Mouse (Mus musculus): ENCODE data around the gene 4930595D18Rik. TPM values are rescaled to one million over a fixed set of nuclear protein-coding genes. Genes with fewer than 3 reads are reported as not detected.

The 4930595D18Rik gene
- total and polyA plus RNA-seq, 3 experiments: 0.35 TPM; not detected in 2

- H3K4me3 ChIP-seq (ENCODE audit: control insufficient read depth in 1 of 2, insufficient read depth in 1 of 2, low read depth in 2 of 2, low read length in 2 of 2): no peak overlapping the region
- no peak for TF ChIP-seq ZKSCAN1 (IDR thresholded peaks at IDR 0.05; ENCODE audit: low read depth, low read length)
- TF ChIP-seq MYC (IDR thresholded peaks at IDR 0.05; ENCODE audit: low read depth, low read length): no peak
- no peak for TF ChIP-seq POLR2AphosphoS5 (IDR thresholded peaks at IDR 0.05; ENCODE audit: borderline replicate concordance, low read depth, low read length)
- TF ChIP-seq MAX (IDR thresholded peaks at IDR 0.05; ENCODE audit: low read length): no peak
- no peak for TF ChIP-seq POLR2A (IDR thresholded peaks at IDR 0.05; ENCODE audit: control insufficient read depth in 1 of 2, insufficient read depth in 1 of 2, low read depth in 1 of 2, low read length in 2 of 2, poor library complexity in 1 of 2)
- no peak for TF ChIP-seq HCFC1 (IDR thresholded peaks at IDR 0.05; ENCODE audit: low read depth, low read length)
- TF ChIP-seq EP300 (IDR thresholded peaks at IDR 0.05; ENCODE audit: low read depth in 1 of 2, low read length in 2 of 2): no peak
- no peak for TF ChIP-seq UBTF (IDR thresholded peaks at IDR 0.05; ENCODE audit: borderline replicate concordance, insufficient read depth, low read depth, low read length)
- TF ChIP-seq USF2 (IDR thresholded peaks at IDR 0.05; ENCODE audit: borderline replicate concordance in 1 of 2, insufficient read depth in 1 of 2, low read depth in 1 of 2, low read length in 2 of 2): no peak
- TF ChIP-seq CTCF (IDR thresholded peaks at IDR 0.05 in 2 of 3, conservative IDR thresholded peaks at IDR 0.05 in 1 of 3; ENCODE audit: control insufficient read depth in 1 of 3, insufficient read depth in 1 of 3, low read depth in 2 of 3, low read length in 3 of 3, poor library complexity in 1 of 3, severe bottlenecking in 1 of 3): no peak
- TF ChIP-seq CHD2 (IDR thresholded peaks at IDR 0.05; ENCODE audit: low read length): no peak
- no peak for TF ChIP-seq JUND (IDR thresholded peaks at IDR 0.05; ENCODE audit: low read depth, low read length)
- TF ChIP-seq NELFE (IDR thresholded peaks at IDR 0.05; ENCODE audit: low read depth, low read length): no peak
- TF ChIP-seq CHD1 (IDR thresholded peaks at IDR 0.05; ENCODE audit: low read depth, low read length): no peak
- no peak for TF ChIP-seq ZNF384 (IDR thresholded peaks at IDR 0.05; ENCODE audit: low read depth, low read length)
- no peak for TF ChIP-seq NRF1 (IDR thresholded peaks at IDR 0.05; ENCODE audit: insufficient read depth, low read depth, low read length, poor library complexity, severe bottlenecking)
- H3K9me3 ChIP-seq (replicated peaks; ENCODE audit: insufficient read depth, low read length): no peaks in the 10 kb centered on the region
- no peak overlapping the region for H3K9ac ChIP-seq (ENCODE audit: control insufficient read depth, low read depth, low read length, poor library complexity, severe bottlenecking)
- DNase-seq (ENCODE audit: low read depth, low spot score): no peak
- H3K4me1 ChIP-seq (ENCODE audit: control insufficient read depth in 1 of 2, insufficient read depth in 2 of 2, low read length in 2 of 2): no peaks in the 10 kb centered on the region
- H3K79me2 ChIP-seq (ENCODE audit: control insufficient read depth, insufficient read depth, low read length, poor library complexity): no peaks in the 10 kb centered on the region
- H3K27ac ChIP-seq (ENCODE audit: control insufficient read depth, low read depth, low read length): no peak overlapping the region
- H3K36me3 ChIP-seq (ENCODE audit: control insufficient read depth in 1 of 2, insufficient read depth in 2 of 2, low read length in 2 of 2): peaks cover 0 to 7% of the 10 kb centered on the region in 2 experiments; a peak in 2 of 4 replicates
- no peaks in the 10 kb centered on the region for H3K27me3 ChIP-seq (ENCODE audit: control insufficient read depth in 1 of 2, insufficient read depth in 2 of 2, low read length in 2 of 2)
These were observed 63.2 kb downstream of the 4930595D18Rik start for GRCm38 (mm10) chr12:111120976-111121645.

GRCm38 (mm10) chr12:111119506-111120085 is 64.7 kb downstream of the 4930595D18Rik start:
- Histone ChIP-seq H3K9me3 (replicated peaks; ENCODE audit: insufficient read depth, low read length) (no peaks in the 10 kb centered on the region), H3K4me1 (ENCODE audit: control insufficient read depth in 1 of 2, insufficient read depth in 2 of 2, low read length in 2 of 2) (no peaks in the 10 kb centered on the region), H3K27me3 (ENCODE audit: control insufficient read depth in 1 of 2, insufficient read depth in 2 of 2, low read length in 2 of 2) (no peaks in the 10 kb centered on the region), H3K79me2 (ENCODE audit: control insufficient read depth, insufficient read depth, low read length, poor library complexity) (no peaks in the 10 kb centered on the region), H3K27ac (ENCODE audit: control insufficient read depth, low read depth, low read length) (no peak overlapping the region), H3K9ac (ENCODE audit: control insufficient read depth, low read depth, low read length, poor library complexity, severe bottlenecking) (no peak overlapping the region), H3K36me3 (ENCODE audit: control insufficient read depth in 1 of 2, insufficient read depth in 2 of 2, low read length in 2 of 2) (peaks cover 0 to 11% of the 10 kb centered on the region in 2 experiments; a peak in 2 of 4 replicates), H3K4me3 (ENCODE audit: control insufficient read depth in 1 of 2, insufficient read depth in 1 of 2, low read depth in 2 of 2, low read length in 2 of 2) (no peak overlapping the region)
- TF ChIP-seq MAZ (IDR thresholded peaks at IDR 0.05; ENCODE audit: low read depth, low read length): no peak
- no peak for TF ChIP-seq RAD21 (IDR thresholded peaks at IDR 0.05; ENCODE audit: low read depth, low read length)
- TF ChIP-seq TBP (IDR thresholded peaks at IDR 0.05; ENCODE audit: low read depth, low read length): no peak
- no peak for TF ChIP-seq MYC (IDR thresholded peaks at IDR 0.05; ENCODE audit: low read depth, low read length)
- no peak for TF ChIP-seq TCF12 (IDR thresholded peaks at IDR 0.05; ENCODE audit: low read depth, low read length)
- TF ChIP-seq RCOR1 (IDR thresholded peaks at IDR 0.05; ENCODE audit: low read depth, low read length): no peak
- no peak for TF ChIP-seq GATA1 (IDR thresholded peaks at IDR 0.05; ENCODE audit: low read depth, low read length)
- no peak for TF ChIP-seq ETS1 (IDR thresholded peaks at IDR 0.05; ENCODE audit: low read depth, low read length)
- TF ChIP-seq UBTF (IDR thresholded peaks at IDR 0.05; ENCODE audit: borderline replicate concordance, insufficient read depth, low read depth, low read length): no peak
- TF ChIP-seq ZNF384 (IDR thresholded peaks at IDR 0.05; ENCODE audit: low read depth, low read length): no peak
- no peak for TF ChIP-seq TAL1 (IDR thresholded peaks at IDR 0.05; ENCODE audit: low read length)
- TF ChIP-seq BHLHE40 (IDR thresholded peaks at IDR 0.05; ENCODE audit: borderline replicate concordance, low read depth, low read length): no peak
- TF ChIP-seq MAX (IDR thresholded peaks at IDR 0.05; ENCODE audit: low read length): no peak
- TF ChIP-seq SMC3 (IDR thresholded peaks at IDR 0.05; ENCODE audit: low read depth, low read length): no peak
- TF ChIP-seq GABPA (IDR thresholded peaks at IDR 0.05; ENCODE audit: low read depth, low read length): no peak
- TF ChIP-seq CHD1 (IDR thresholded peaks at IDR 0.05; ENCODE audit: low read depth, low read length): no peak
- TF ChIP-seq POLR2AphosphoS5 (IDR thresholded peaks at IDR 0.05; ENCODE audit: borderline replicate concordance, low read depth, low read length): no peak
- DNase-seq (ENCODE audit: low read depth, low spot score): no peak

Measured in MEL (cell line).